In the genomic region with DNA sequence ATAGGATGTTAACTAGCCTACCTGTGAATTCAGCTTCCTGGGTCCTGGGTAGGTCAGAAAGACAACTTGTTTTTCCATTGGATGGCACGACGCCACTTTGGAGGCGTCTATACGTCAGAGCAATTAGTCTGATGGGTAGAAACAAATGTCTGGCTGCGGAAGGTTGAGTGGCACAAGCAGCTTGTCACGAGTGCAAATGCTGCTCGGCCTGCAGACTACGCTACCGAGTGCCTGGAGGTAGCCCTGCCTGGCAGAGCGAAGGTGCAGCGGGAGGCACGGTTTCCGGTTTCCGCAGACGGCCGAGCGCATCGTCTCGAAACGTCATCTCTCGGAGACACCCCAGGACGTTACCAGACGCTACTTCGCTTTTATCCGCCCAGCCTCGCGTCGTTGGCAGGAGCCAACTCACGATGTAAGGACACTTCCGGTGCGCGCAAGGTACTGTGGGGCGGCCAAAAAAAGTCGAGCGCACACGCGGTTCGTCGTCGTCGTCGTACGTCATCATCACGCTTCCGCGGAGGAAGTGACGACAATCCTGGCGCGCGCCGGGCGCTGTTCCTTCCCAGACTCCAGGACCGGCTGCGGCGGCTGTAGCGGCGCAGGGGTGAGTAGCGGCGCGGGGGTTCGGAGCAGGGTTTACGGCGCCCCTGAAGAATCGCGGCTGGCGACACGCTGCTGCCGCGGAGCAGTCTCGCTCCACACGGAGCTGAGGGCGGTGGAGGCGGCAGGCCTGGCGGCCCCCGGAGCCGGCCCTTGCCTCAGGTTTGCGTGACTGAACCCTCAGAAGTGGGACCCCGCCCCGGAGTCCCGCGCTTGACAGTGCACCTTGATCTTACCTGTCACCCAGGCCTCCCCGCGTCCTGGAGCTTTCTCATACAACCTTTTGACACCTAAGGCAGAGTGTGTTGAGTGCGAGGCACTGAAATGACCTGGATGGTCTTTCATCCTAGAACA, we compare ENCODE assay signal across 7 mouse cellular contexts. TPM values are rescaled to one million over a fixed set of nuclear protein-coding genes. Genes with fewer than 3 reads are reported as not detected.
DNase-seq lines count a peak whose midpoint lies in the region; ATAC-seq lines count a peak whose summit lies in the region.

A gene (plus strand): TSS at position 517 of the 954 bp plus-strand sequence.

- H3K36me3 ChIP-seq in intestine, embryonic 15.5 days = peaks cover 12% of the 10 kb centered on the region; the same call in 1 of the 2 replicates
- peaks cover 58% of the 10 kb centered on the region for H3K36me3 ChIP-seq in midbrain, embryonic 10.5 days

- peaks cover 3% of the 10 kb centered on the region; the same call in 1 of the 2 replicates for H3K4me1 ChIP-seq in intestine, embryonic 15.5 days (replicated peaks)
- peaks cover 18% of the 10 kb centered on the region for H3K4me1 ChIP-seq in midbrain, embryonic 10.5 days

- H3K9ac ChIP-seq in intestine, embryonic 15.5 days = peak within 1 kb of the TSS; percentile 85

- H3K27me3 ChIP-seq in intestine, embryonic 15.5 days (replicated peaks) = no peaks in the 10 kb centered on the region
- no peaks in the 10 kb centered on the region for H3K27me3 ChIP-seq in midbrain, embryonic 10.5 days (ENCODE audit: low read depth, poor library complexity, severe bottlenecking)

- WGBS in intestine, embryonic 15.5 days = under 1% methylated on average over 84 of the region's 84 CpGs
- WGBS in midbrain, embryonic 10.5 days = under 1% methylated on average over 84 of the region's 84 CpGs

- H3K4me2 ChIP-seq in intestine, embryonic 15.5 days (replicated peaks) = peak within 1 kb of the TSS; percentile 63

- ATAC-seq in intestine, embryonic 15.5 days = peak; percentile 100

- DNase-seq in adrenal gland, adult 2 months = peak; percentile 96
- peak; percentile 98 for DNase-seq in embryo, embryonic 11.5 days (ENCODE audit: low read depth, low spot score)
- peak; percentile 89 to 92 for DNase-seq in gastrocnemius, postnatal 36 days
- DNase-seq in left cerebral cortex, postnatal 25 days (ENCODE audit: low spot score in 2 of 2) = peak; percentile 97 to 99
- DNase-seq in midbrain, embryonic 10.5 days (ENCODE audit: low spot score) = peak; percentile 97
- DNase-seq in right cerebral cortex, postnatal 4 days = peak; percentile 95

- intact Hi-C loops in gastrocnemius, postnatal 36 days (cut with DNase I) = no loop called here
- intact Hi-C loops in left cerebral cortex, postnatal 25 days (cut with DNase I) = loop anchor here (1.0 to 2.0 kb wide), 2 partner anchors 70 to 81 kb away; a partner anchor contains a TSS

- peak within 1 kb of the TSS; percentile 90 for H3K27ac ChIP-seq in intestine, embryonic 15.5 days
- H3K27ac ChIP-seq in midbrain, embryonic 10.5 days (replicated peaks) = peak within 1 kb of the TSS; percentile 83

- H3K9me3 ChIP-seq in intestine, embryonic 15.5 days = no peaks in the 10 kb centered on the region
- H3K9me3 ChIP-seq in midbrain, embryonic 10.5 days (replicated peaks) = no peaks in the 10 kb centered on the region

- peak within 1 kb of the TSS; percentile 100 for H3K4me3 ChIP-seq in intestine, embryonic 15.5 days (replicated peaks)
- peak within 1 kb of the TSS; percentile 98 for H3K4me3 ChIP-seq in midbrain, embryonic 10.5 days

RNA-seq across cellular contexts. Expression of the gene that starts here (rescaled TPM):
- 10 to 100 TPM; 41.6 to 46.7 TPM for total RNA-seq in adrenal gland, adult 2 months (2021)
- 11.9 and 18.9 TPM in 2 replicates for polyA plus RNA-seq in adrenal gland, adult 2 months (2012; rRNA removed)
- total RNA-seq in gastrocnemius, postnatal 36 days (2021) = 10 to 100 TPM; 20.6 to 28.1 TPM
- 50.2 and 53.9 TPM in 2 replicates for polyA plus RNA-seq in intestine, embryonic 15.5 days (2015; fragmentation: Nextera tagmentation; extraction: Ambion mirVana)
- 10 to 100 TPM; 45.9 to 53.1 TPM for total RNA-seq in left cerebral cortex, postnatal 25 days (2021)
- polyA plus RNA-seq in midbrain, embryonic 10.5 days (2016; fragmentation: Nextera tagmentation; extraction: Ambion mirVana) = 79.6 and 82.3 TPM in 2 replicates

Comparison
In these comparisons a context has a peak if more than half of its experiments do, and no peak if none do; other contexts are left out.
1. Peak in every context shown above with its lines: DNase-seq, ATAC-seq, H3K4me3 ChIP-seq and H3K27ac ChIP-seq.